Mouse (Mus musculus): ENCODE measurements around the gene Ncstn. TPM values are rescaled to one million over a fixed set of nuclear protein-coding genes. Genes with fewer than 3 reads are reported as not detected.
A peak's percentile ranks its signal among the peaks of the same experiment; 100 is the strongest.

Ncstn gene
- total RNA-seq (2021), result 10 to 100 TPM; 54.5 to 55.3 TPM
- long read RNA-seq, transcript Ncstn-201 (17 exons, 2,901 nt), result major isoform, 57 of 78 reads
- long read RNA-seq, partial matches to known transcripts, result 11 of 78 reads
- long read RNA-seq, other reads (novel, unspliced or antisense), result 9 of 78 reads

GRCm38 (mm10) chr1:172082101-172082898 lies at the start of gene Ncstn, which contains the start of gene Copa:
TSS of gene Ncstn (minus strand) at chr1:172082795.
TSS of gene Copa (plus strand) at chr1:172082529.
- DNase-seq (ENCODE audit: low spot score in 2 of 2), result peak; percentile 92 to 96

DNA sequence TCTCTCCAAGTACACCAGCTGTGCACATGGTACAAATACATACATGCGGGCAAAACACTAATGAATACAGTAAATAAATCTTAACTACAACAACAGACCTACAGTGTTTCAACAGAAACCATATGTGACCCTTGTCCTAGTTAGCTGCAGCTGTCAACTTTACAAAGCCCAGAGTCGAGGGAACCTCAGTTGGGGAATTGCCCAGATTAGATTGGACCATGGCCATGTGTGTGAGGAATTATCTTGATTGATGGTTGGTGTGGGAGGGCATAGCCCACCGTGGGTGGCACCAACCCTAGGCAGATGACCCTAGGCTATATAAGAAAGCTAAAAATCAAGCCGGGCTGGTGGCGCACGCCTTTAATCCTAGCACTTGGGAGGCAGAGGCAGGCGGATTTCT lies 49.7 kb upstream of the Ncstn start:
- no peak for DNase-seq (ENCODE audit: low spot score in 2 of 2)

- no peak for DNase-seq (ENCODE audit: low spot score in 2 of 2)
These were observed 47.2 kb upstream of the Ncstn start for GRCm38 (mm10) chr1:172129780-172130179.

DNA sequence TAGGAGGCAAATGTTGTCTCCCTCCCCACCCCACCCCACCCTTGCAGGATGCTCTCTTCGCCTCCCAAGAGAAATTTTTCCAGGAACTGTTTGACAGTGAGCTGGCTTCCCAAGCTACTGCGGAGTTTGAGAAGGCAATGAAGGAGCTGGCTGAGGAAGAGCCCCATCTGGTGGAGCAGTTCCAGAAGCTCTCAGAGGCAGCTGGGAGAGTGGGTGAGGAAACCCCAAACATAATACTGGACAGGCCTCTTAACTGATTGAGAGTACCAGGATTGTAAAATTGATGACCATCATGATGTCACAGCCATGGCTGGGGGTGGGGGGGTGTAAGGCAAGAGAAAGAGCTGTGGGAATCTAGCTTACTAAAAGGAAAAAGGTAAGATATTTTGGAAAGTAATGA lies 46.5 kb upstream of the Ncstn start:
- no peak for DNase-seq (ENCODE audit: low spot score in 2 of 2)

DNA sequence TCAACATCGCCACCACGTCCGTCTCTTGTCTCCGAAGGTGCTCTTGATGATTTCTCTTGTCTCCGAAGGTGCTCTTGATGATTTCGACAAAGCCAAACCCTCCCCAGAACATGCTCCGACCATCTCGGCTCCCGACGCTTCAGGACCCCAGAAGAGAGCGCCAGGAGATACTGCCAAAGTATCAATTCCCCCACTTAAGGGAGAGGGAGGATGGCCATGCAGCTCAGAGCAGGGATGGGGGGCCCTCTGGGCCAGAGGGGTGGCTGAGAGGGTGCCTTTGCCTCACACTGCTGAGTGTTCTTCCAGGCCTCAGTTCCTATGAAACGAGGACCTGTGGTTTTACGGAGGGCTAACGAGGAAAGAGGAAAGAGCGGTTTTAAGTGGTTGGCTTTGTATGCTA lies 46.0 kb upstream of the Ncstn start:
- DNase-seq (ENCODE audit: low spot score in 2 of 2), result no peak

GRCm38 (mm10) chr1:172127487-172127886 lies 44.9 kb upstream of the Ncstn start:
- no peak for DNase-seq (ENCODE audit: low spot score in 2 of 2)

GRCm38 (mm10) chr1:172126376-172127347 lies 44.1 kb upstream of the Ncstn start, which contains the start of gene Pex19:
TSS of gene Pex19 (plus strand) at chr1:172126755.
- DNase-seq (ENCODE audit: low spot score in 2 of 2), result peak; percentile 59 to 84

DNA sequence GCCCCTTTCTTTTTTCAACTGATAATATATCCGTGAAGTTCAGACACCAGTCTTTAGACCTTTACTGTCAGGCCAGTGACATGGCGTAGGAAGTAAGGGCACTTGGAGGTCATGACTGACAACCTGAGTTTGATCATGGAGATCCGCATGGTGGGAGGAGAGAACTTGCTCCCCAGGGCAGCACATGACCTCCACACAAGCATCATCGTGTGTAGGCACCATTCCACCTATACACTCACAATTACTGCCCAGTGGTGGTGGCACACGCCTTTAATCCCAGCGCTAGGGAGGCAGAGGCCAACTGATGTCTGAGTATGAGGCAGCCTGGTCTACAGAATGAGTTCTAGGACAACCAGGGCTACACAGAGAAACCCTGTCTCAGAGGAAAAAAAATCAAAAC lies 42.0 kb upstream of the Ncstn start:
- no peak for DNase-seq (ENCODE audit: low spot score in 2 of 2)

- no peak for DNase-seq (ENCODE audit: low spot score in 2 of 2)
These were observed 40.1 kb upstream of the Ncstn start for GRCm38 (mm10) chr1:172122671-172123070.

- DNase-seq (ENCODE audit: low spot score in 2 of 2), result peak in 1 of 2 experiments; percentile 74
These were observed 37.1 kb upstream of the Ncstn start for GRCm38 (mm10) chr1:172119720-172120119.

GRCm38 (mm10) chr1:172119100-172119499 lies 36.5 kb upstream of the Ncstn start:
- no peak for DNase-seq (ENCODE audit: low spot score in 2 of 2)

DNA sequence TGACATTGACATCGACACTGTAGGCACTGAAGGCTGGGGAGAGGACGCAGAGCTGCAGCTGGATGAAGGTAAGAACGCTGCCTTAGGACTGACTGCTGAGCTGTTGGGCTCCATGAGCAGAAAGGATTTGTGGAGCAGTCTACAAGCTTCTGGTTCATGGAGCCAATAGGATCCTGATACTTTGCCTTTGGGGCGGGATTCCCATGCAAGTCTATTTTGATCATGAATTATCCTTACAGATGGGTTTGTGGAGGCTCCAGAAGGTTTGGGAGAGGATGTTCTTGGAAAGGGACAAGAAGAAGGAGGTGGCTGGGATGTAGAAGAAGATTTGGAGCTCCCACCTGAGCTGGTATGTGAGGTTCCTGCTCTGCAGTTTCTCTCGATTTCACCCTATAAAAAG lies 34.4 kb upstream of the Ncstn start:
- DNase-seq (ENCODE audit: low spot score in 2 of 2), result peak; percentile 19 to 50

GRCm38 (mm10) chr1:172107777-172108477 lies 25.3 kb upstream of the Ncstn start:
- no peak for DNase-seq (ENCODE audit: low spot score in 2 of 2)

GRCm38 (mm10) chr1:172105101-172105500 lies 22.5 kb upstream of the Ncstn start:
- DNase-seq (ENCODE audit: low spot score in 2 of 2), result no peak

DNA sequence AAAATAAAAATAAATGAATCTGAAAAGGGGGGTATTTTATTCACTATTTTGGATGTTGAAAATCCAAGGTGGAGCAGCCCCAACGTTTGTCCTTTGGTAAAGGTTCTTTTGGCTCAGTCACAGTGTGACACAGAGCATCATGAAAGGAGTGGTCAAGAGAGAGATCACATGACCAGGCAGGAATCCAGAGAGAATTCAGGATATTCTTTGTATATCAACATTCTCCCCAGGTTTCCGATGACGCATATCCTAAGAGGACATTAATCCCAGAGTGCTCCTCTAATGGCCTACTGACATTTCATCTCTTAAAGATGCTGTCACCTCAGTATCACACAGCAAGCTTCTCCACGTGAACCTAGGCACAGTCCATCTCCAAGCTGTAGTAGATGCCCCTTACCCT lies 21.0 kb upstream of the Ncstn start:
- DNase-seq (ENCODE audit: low spot score in 2 of 2), result no peak

- DNase-seq (ENCODE audit: low spot score in 2 of 2), result no peak
These were observed 16.9 kb upstream of the Ncstn start for GRCm38 (mm10) chr1:172099325-172100033.

DNA sequence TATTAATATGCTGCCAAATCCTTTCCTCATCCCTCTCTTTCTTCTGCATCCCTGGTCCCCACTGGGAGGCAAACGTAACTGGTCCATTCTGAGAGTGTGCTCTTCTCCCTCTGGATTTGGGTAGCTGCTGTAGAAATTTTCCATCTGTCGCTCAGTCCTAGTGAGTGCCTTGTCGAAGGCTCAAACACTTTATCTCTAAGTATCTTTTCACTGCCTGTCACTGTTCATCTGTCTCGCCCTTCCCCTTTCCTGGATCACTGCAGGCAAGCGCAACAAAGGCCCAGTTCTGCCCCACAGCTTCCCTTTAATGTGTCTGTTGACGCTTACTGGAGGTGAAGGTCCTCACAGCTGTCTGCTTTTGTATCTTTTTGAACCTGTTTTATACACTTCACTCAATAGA lies 12.6 kb upstream of the Ncstn start:
- no peak for DNase-seq (ENCODE audit: low spot score in 2 of 2)

- DNase-seq (ENCODE audit: low spot score in 2 of 2), result no peak
These were observed 11.7 kb upstream of the Ncstn start for GRCm38 (mm10) chr1:172094295-172094694.

- DNase-seq (ENCODE audit: low spot score in 2 of 2), result no peak
These were observed 10.9 kb upstream of the Ncstn start for GRCm38 (mm10) chr1:172093522-172093921.

DNA sequence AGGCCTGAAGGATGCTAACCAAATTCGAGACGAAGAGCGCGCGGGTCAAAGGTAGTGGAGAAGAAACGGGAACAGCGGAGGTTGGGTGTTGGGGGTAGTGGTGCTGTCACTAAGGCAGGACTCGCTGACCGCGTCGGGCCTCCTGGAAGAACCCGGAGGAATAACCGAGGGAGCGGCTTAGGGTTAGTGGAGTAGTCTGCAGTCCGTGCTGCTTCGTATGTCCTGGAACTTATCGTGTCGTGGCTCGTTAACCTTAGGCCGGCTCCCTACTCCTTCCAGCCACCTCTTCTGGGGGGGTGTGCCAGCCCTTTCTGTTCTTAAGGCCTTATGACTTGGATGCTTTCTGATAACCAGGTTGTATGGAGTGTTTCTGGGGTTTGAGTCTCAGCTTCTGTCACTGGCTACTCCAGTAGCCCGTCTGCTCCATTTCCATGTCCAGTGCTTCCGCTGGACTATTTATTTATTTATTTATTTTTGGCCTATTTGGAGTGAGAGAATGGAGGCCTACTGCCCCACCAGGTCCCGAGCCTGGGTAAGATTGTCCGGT lies 377 bp upstream of the Ncstn start:
- DNase-seq (ENCODE audit: low spot score in 2 of 2), result no peak

All from layer of hippocampus, adult 18-20 months (tissue).